Mouse (Mus musculus): ENCODE measurements around the gene Spn. TPM values are rescaled to one million over a fixed set of nuclear protein-coding genes. Genes with fewer than 3 reads are reported as not detected.
"Not testable (repeated sequence)": the region's sequence is repeated elsewhere in the genome, so short reads cannot be mapped to it uniquely, and the experiment has no call there.

Gene Spn
- polyA plus RNA-seq, 1 experiment: 0.15 TPM

- Histone ChIP-seq H3K27ac (ENCODE audit: insufficient read depth, low read length) (no peak overlapping the region), H3K4me3 (ENCODE audit: insufficient read depth, low read length) (no peak overlapping the region), H3K4me1 (ENCODE audit: control insufficient read depth, insufficient read depth, low read length) (no peaks in the 10 kb centered on the region)
- TF ChIP-seq POLR2A (IDR thresholded peaks at IDR 0.05; ENCODE audit: extremely low read depth, insufficient read depth, low read length): no peak
- no peak for TF ChIP-seq CTCF (IDR thresholded peaks at IDR 0.05; ENCODE audit: extremely low read depth, insufficient read depth, low read length)
Measured at GRCm38 (mm10) chr7:127088083-127088482, 49.5 kb downstream of the Spn start.

- H3K4me1 ChIP-seq (ENCODE audit: control insufficient read depth, insufficient read depth, low read length); H3K4me3 ChIP-seq (ENCODE audit: insufficient read depth, low read length); H3K27ac ChIP-seq (ENCODE audit: insufficient read depth, low read length): not testable (repeated sequence)
Measured at GRCm38 (mm10) chr7:127087278-127088010, 50.2 kb downstream of the Spn start, which contains the start of gene Zg16. Gene Zg16 (minus strand): TSS chr7:127087328.

GRCm38 (mm10) chr7:127085751-127086150 is 51.9 kb downstream of the Spn start:
- H3K27ac ChIP-seq (ENCODE audit: insufficient read depth, low read length); H3K4me1 ChIP-seq (ENCODE audit: control insufficient read depth, insufficient read depth, low read length); H3K4me3 ChIP-seq (ENCODE audit: insufficient read depth, low read length): not testable (repeated sequence)

GRCm38 (mm10) chr7:127084794-127085193 is 52.8 kb downstream of the Spn start:
- Histone ChIP-seq H3K4me3 (ENCODE audit: insufficient read depth, low read length) (no peak overlapping the region), H3K27ac (ENCODE audit: insufficient read depth, low read length) (no peak overlapping the region), H3K4me1 (ENCODE audit: control insufficient read depth, insufficient read depth, low read length) (no peaks in the 10 kb centered on the region)
- no peak for TF ChIP-seq CTCF (IDR thresholded peaks at IDR 0.05; ENCODE audit: extremely low read depth, insufficient read depth, low read length)
- TF ChIP-seq POLR2A (IDR thresholded peaks at IDR 0.05; ENCODE audit: extremely low read depth, insufficient read depth, low read length): no peak

- Histone ChIP-seq H3K4me3 (ENCODE audit: insufficient read depth, low read length) (no peak overlapping the region), H3K27ac (ENCODE audit: insufficient read depth, low read length) (no peak overlapping the region), H3K4me1 (ENCODE audit: control insufficient read depth, insufficient read depth, low read length) (no peaks in the 10 kb centered on the region)
- TF ChIP-seq CTCF (IDR thresholded peaks at IDR 0.05; ENCODE audit: extremely low read depth, insufficient read depth, low read length) (no peak), POLR2A (IDR thresholded peaks at IDR 0.05; ENCODE audit: extremely low read depth, insufficient read depth, low read length) (no peak)
Measured at GRCm38 (mm10) chr7:127083689-127084088, 53.9 kb downstream of the Spn start.

GRCm38 (mm10) chr7:127082995-127083394 is 54.6 kb downstream of the Spn start:
- Histone ChIP-seq H3K4me3 (ENCODE audit: insufficient read depth, low read length) (no peak overlapping the region), H3K4me1 (ENCODE audit: control insufficient read depth, insufficient read depth, low read length) (no peaks in the 10 kb centered on the region), H3K27ac (ENCODE audit: insufficient read depth, low read length) (no peak overlapping the region)
- TF ChIP-seq POLR2A (IDR thresholded peaks at IDR 0.05; ENCODE audit: extremely low read depth, insufficient read depth, low read length): no peak
- no peak for TF ChIP-seq CTCF (IDR thresholded peaks at IDR 0.05; ENCODE audit: extremely low read depth, insufficient read depth, low read length)

GRCm38 (mm10) chr7:127082271-127082670 is 55.4 kb downstream of the Spn start:
- Histone ChIP-seq H3K27ac (ENCODE audit: insufficient read depth, low read length) (no peak overlapping the region), H3K4me3 (ENCODE audit: insufficient read depth, low read length) (no peak overlapping the region), H3K4me1 (ENCODE audit: control insufficient read depth, insufficient read depth, low read length) (no peaks in the 10 kb centered on the region)
- TF ChIP-seq CTCF (IDR thresholded peaks at IDR 0.05; ENCODE audit: extremely low read depth, insufficient read depth, low read length): no peak

Other genes starting within 250 kb of the Spn start
- 31.9 and 35.9 TPM in 2 replicates for gene Tmem219, start 214.9 kb downstream of the Spn start, polyA plus RNA-seq (2012; rRNA removed)
- gene Kctd13, start 208.9 kb downstream of the Spn start, polyA plus RNA-seq (2012; rRNA removed): 188 and 198 TPM in 2 replicates
- gene Asphd1, start 188.2 kb downstream of the Spn start, polyA plus RNA-seq (2012; rRNA removed): 55.7 and 63.8 TPM in 2 replicates
- 236 and 261 TPM in 2 replicates for gene Sez6l2, start 187.3 kb downstream of the Spn start, polyA plus RNA-seq (2012; rRNA removed)
- 252 and 253 TPM in 2 replicates for gene Cdipt, start 161.9 kb downstream of the Spn start, polyA plus RNA-seq (2012; rRNA removed)
- 1.1 and 2.0 TPM in 2 replicates for gene Cdiptos, start 161.7 kb downstream of the Spn start, polyA plus RNA-seq (2012; rRNA removed)
- gene Mvp, start 123.2 kb downstream of the Spn start, polyA plus RNA-seq (2012; rRNA removed): 8.0 and 8.2 TPM in 2 replicates
- 1.8 and 2.2 TPM in 2 replicates for gene Pagr1b, start 121.3 kb downstream of the Spn start, polyA plus RNA-seq (2012; rRNA removed)
- 41.1 and 50.4 TPM in 2 replicates for gene Pagr1a, start 120.5 kb downstream of the Spn start, polyA plus RNA-seq (2012; rRNA removed)
- gene Gm42742, start 116.7 kb downstream of the Spn start, polyA plus RNA-seq (2012; rRNA removed): 97.1 and 109 TPM in 2 replicates
- gene Prrt2, start 116.6 kb downstream of the Spn start, polyA plus RNA-seq (2012; rRNA removed): 371 and 405 TPM in 2 replicates
- gene Maz, start 110.8 kb downstream of the Spn start, polyA plus RNA-seq (2012; rRNA removed): 157 and 173 TPM in 2 replicates
- 8.6 and 10.1 TPM in 2 replicates for gene Kif22, start 95.4 kb downstream of the Spn start, polyA plus RNA-seq (2012; rRNA removed)
- gene Zg16, start 50.5 kb downstream of the Spn start, polyA plus RNA-seq (2012; rRNA removed): 0.31 TPM in 1 of 2 replicates, not detected in the other
- gene AI467606, start 46.5 kb downstream of the Spn start, polyA plus RNA-seq (2012; rRNA removed): 2.6 and 2.8 TPM in 2 replicates
- 0.74 and 0.77 TPM in 2 replicates for gene Qprt, start 15.6 kb downstream of the Spn start, polyA plus RNA-seq (2012; rRNA removed)
- 85.0 and 99.3 TPM in 2 replicates for gene Cd2bp2, start 58.2 kb upstream of the Spn start, polyA plus RNA-seq (2012; rRNA removed)
- gene Tbc1d10b, start 70.6 kb upstream of the Spn start, polyA plus RNA-seq (2012; rRNA removed): 70.4 and 76.0 TPM in 2 replicates
- 2.0 and 2.2 TPM in 2 replicates for gene Mylpf, start 71.1 kb upstream of the Spn start, polyA plus RNA-seq (2012; rRNA removed)
- gene Zfp553, start 95.2 kb upstream of the Spn start, polyA plus RNA-seq (2012; rRNA removed): 13.5 and 15.5 TPM in 2 replicates
- 9.2 and 10.4 TPM in 2 replicates for gene Sept1, start 95.3 kb upstream of the Spn start, polyA plus RNA-seq (2012; rRNA removed)
- gene Zfp771, start 106.5 kb upstream of the Spn start, polyA plus RNA-seq (2012; rRNA removed): 109 and 110 TPM in 2 replicates
- 33.0 and 37.4 TPM in 2 replicates for gene Dctpp1, start 122.9 kb upstream of the Spn start, polyA plus RNA-seq (2012; rRNA removed)
- gene Sephs2, start 136.2 kb upstream of the Spn start, polyA plus RNA-seq (2012; rRNA removed): 26.2 and 27.5 TPM in 2 replicates
- gene Itgal, start 158.4 kb upstream of the Spn start, polyA plus RNA-seq (2012; rRNA removed): 1.1 and 1.3 TPM in 2 replicates
- 14.2 and 14.6 TPM in 2 replicates for gene Zfp768, start 207.8 kb upstream of the Spn start, polyA plus RNA-seq (2012; rRNA removed)
- 5.2 and 5.5 TPM in 2 replicates for gene Zfp747, start 238.2 kb upstream of the Spn start, polyA plus RNA-seq (2012; rRNA removed)
- gene 9130019O22Rik, start 249.3 kb upstream of the Spn start, polyA plus RNA-seq (2012; rRNA removed): 2.7 TPM in 2 replicates

All from cortical plate, adult 2 months (tissue).